Comparison of ENCODE assay signal across 1 mouse cellular context in genomic region chr11:98790631-98791205, GRCm38 (mm10).
TF ChIP-seq lines count a peak whose summit lies in the region.

No protein-coding gene starts in this region.

TF ChIP-seq in MEL, 35 proteins besides CTCF, POLR2A, EP300 and RAD21:
- TF ChIP-seq MAZ (IDR thresholded peaks at IDR 0.05; ENCODE audit: low read depth, low read length) (peak; percentile 26; the same call in 1 of the 2 replicates), BHLHE40 (IDR thresholded peaks at IDR 0.05; ENCODE audit: borderline replicate concordance, low read depth, low read length) (peak; percentile 84; the same call in 1 of the 2 replicates), MAFK (IDR thresholded peaks at IDR 0.05; ENCODE audit: borderline replicate concordance, low read depth, low read length) (peak; percentile 27; the same call in 1 of the 2 replicates), MAX (IDR thresholded peaks at IDR 0.05; ENCODE audit: low read length) (0 out of 2 replicates have a peak, but pooled peaks have one; percentile 13), ETS1 (IDR thresholded peaks at IDR 0.05; ENCODE audit: low read depth, low read length) (no peak), ZC3H11A (IDR thresholded peaks at IDR 0.05; ENCODE audit: low read depth, low read length) (no peak; the same call in 1 of the 2 replicates)
